Mouse (Mus musculus) bone marrow, adult 2 months (tissue): Measurements from ENCODE around the gene Rnf34.

Experiments used
- CTCF ChIP-seq: fragments of 200-500 bp; IDR thresholded peaks from 2 replicates; pipeline ENCODE4 v1.5.1; 2011; ENCODE audit warnings: low read length, control low read depth; ENCODE audit not compliant: control insufficient read depth, insufficient read depth
- POLR2A ChIP-seq: fragments of 200-500 bp; IDR thresholded peaks from 2 replicates; pipeline ENCODE4 v1.6.1; 2011; ENCODE audit warnings: low read depth, mild to moderate bottlenecking, control low read depth, low read length, borderline replicate concordance; ENCODE audit not compliant: control insufficient read depth

- TF ChIP-seq CTCF (no peak), POLR2A (no peak)
These were observed 40.5 kb downstream of the Rnf34 start for GRCm38 (mm10) chr5:122890396-122890795.
